In genomic region chr13:109441401-109441973, GRCm38 (mm10) we compare ENCODE assay signal across 8 mouse cellular contexts.
A peak's percentile ranks its signal among the peaks of the same experiment; 100 is the strongest.
DNase-seq lines count a peak whose midpoint lies in the region; ATAC-seq and TF ChIP-seq lines count a peak whose summit lies in the region.

No protein-coding gene starts in this region.

- H3K4me1 ChIP-seq in kidney, adult 2 months (ENCODE audit: control insufficient read depth, insufficient read depth, low read length): peaks cover 12% of the 10 kb centered on the region
- H3K4me1 ChIP-seq in liver, embryonic 13.5 days (replicated peaks): peaks cover 4% of the 10 kb centered on the region; the same call in 1 of the 2 replicates
- H3K4me1 ChIP-seq in midbrain, postnatal 0 days (ENCODE audit: insufficient read depth, low read length): peaks cover 20% of the 10 kb centered on the region

- intact Hi-C loops in gastrocnemius, adult 2 months (cut with DNase I): loop anchor here (5.0 to 10.0 kb wide), 5 partner anchors 46 to 313 kb away; no protein-coding TSS in a partner anchor
- intact Hi-C loops in gastrocnemius, postnatal 14 days (cut with DNase I; ENCODE audit: low total_unique reads): loop anchor here (10.0 kb wide), 1 partner anchor 53 kb away; no protein-coding TSS in a partner anchor

- H3K27me3 ChIP-seq in kidney, adult 2 months (replicated peaks; ENCODE audit: control insufficient read depth, insufficient read depth, low read length): no peaks in the 10 kb centered on the region
- no peaks in the 10 kb centered on the region for H3K27me3 ChIP-seq in liver, embryonic 13.5 days
- H3K27me3 ChIP-seq in midbrain, postnatal 0 days (ENCODE audit: insufficient read depth, low read length): no peaks in the 10 kb centered on the region

- WGBS in kidney, adult 2 months: 4% methylated on average over 12 of the region's 12 CpGs
- WGBS in liver, embryonic 13.5 days (ENCODE audit: insufficient replicate concordance): 50% methylated on average over 12 of the region's 12 CpGs
- 7% methylated on average over 12 of the region's 12 CpGs for WGBS in midbrain, postnatal 0 days

- H3K4me2 ChIP-seq in liver, embryonic 13.5 days: peak overlapping the region; percentile 61
- H3K4me2 ChIP-seq in midbrain, postnatal 0 days (ENCODE audit: low read depth, low read length, poor library complexity, severe bottlenecking): peak overlapping the region; percentile 75

- TF ChIP-seq CTCF in gastrocnemius, adult 2 months (IDR thresholded peaks at IDR 0.05): no peak
- TF ChIP-seq CTCF in kidney, adult 2 months (conservative IDR thresholded peaks at IDR 0.05; ENCODE audit: insufficient read depth, insufficient read length, low read depth, low read length): no peak
- no peak for TF ChIP-seq CTCF in midbrain, postnatal 0 days (IDR thresholded peaks at IDR 0.05)

- TF ChIP-seq POLR2A in kidney, adult 2 months (IDR thresholded peaks at IDR 0.05; ENCODE audit: low read depth, low read length): no peak

- H3K27ac ChIP-seq in gastrocnemius, adult 2 months: peak overlapping the region; percentile 89
- H3K27ac ChIP-seq in kidney, adult 2 months (ENCODE audit: insufficient read depth, low read depth, low read length): peak overlapping the region; percentile 12
- H3K27ac ChIP-seq in liver, embryonic 13.5 days: no peak overlapping the region
- H3K27ac ChIP-seq in midbrain, postnatal 0 days (ENCODE audit: low read depth, low read length): peak overlapping the region; percentile 91

- no peak for ATAC-seq in liver, embryonic 13.5 days (ENCODE audit: low read depth)
- peak; percentile 36; the same call in 1 of the 2 replicates for ATAC-seq in midbrain, postnatal 0 days (ENCODE audit: low FRiP score)

- peak; percentile 49 for DNase-seq in gastrocnemius, adult 2 months
- no peak for DNase-seq in gastrocnemius, postnatal 14 days
- peak; percentile 35 for DNase-seq in cerebellum, adult 8-10 months
- DNase-seq in heart, adult 18-20 months: peak; percentile 41 to 45
- DNase-seq in kidney, adult 2 months: peak; percentile 51
- no peak for DNase-seq in liver, embryonic 13.5 days
- DNase-seq in midbrain, postnatal 0 days (ENCODE audit: low spot score): peak; percentile 61
- DNase-seq in c-Kit-positive CD71-positive TER-119-positive erythroid progenitor cells, embryonic 14.5 days (ENCODE audit: low spot score): no peak

- H3K9me3 ChIP-seq in liver, embryonic 13.5 days (replicated peaks): no peaks in the 10 kb centered on the region
- H3K9me3 ChIP-seq in midbrain, postnatal 0 days (ENCODE audit: low read length): no peaks in the 10 kb centered on the region

- H3K4me3 ChIP-seq in gastrocnemius, adult 2 months: peak overlapping the region; percentile 74
- H3K4me3 ChIP-seq in kidney, adult 2 months (ENCODE audit: insufficient read depth, low read depth, low read length): peak overlapping the region; percentile 59
- H3K4me3 ChIP-seq in liver, embryonic 13.5 days (replicated peaks): peak overlapping the region; percentile 45; the same call in 1 of the 2 replicates
- H3K4me3 ChIP-seq in midbrain, postnatal 0 days (ENCODE audit: low read depth, low read length): peak overlapping the region; percentile 66

- H3K36me3 ChIP-seq in kidney, adult 2 months (ENCODE audit: control insufficient read depth, insufficient read depth, low read length): no peaks in the 10 kb centered on the region
- no peaks in the 10 kb centered on the region for H3K36me3 ChIP-seq in liver, embryonic 13.5 days
- H3K36me3 ChIP-seq in midbrain, postnatal 0 days (ENCODE audit: insufficient read depth, low read length): no peaks in the 10 kb centered on the region

- H3K9ac ChIP-seq in liver, embryonic 13.5 days: peak overlapping the region; percentile 49; the same call in 1 of the 2 replicates
- H3K9ac ChIP-seq in midbrain, postnatal 0 days (replicated peaks; ENCODE audit: low read length, poor library complexity, severe bottlenecking): peak overlapping the region; percentile 75

Comparison
In these comparisons a context has a peak if more than half of its experiments do, and no peak if none do; other contexts are left out.
1. DNase-seq: peak in gastrocnemius, adult 2 months (single experiment), cerebellum, adult 8-10 months (single experiment), heart, adult 18-20 months (2 of 2), kidney, adult 2 months (single experiment) and midbrain, postnatal 0 days (single experiment); none in gastrocnemius, postnatal 14 days (single experiment), liver, embryonic 13.5 days (single experiment) and c-Kit-positive CD71-positive TER-119-positive erythroid progenitor cells, embryonic 14.5 days (single experiment).
2. Peak in every context shown above with its lines, with median percentiles within 50 percentile points of each other: H3K4me3 ChIP-seq.